Mouse (Mus musculus): ENCODE measurements around the gene Ccl24.
"Not testable (repeated sequence)": the region's sequence is repeated elsewhere in the genome, so short reads cannot be mapped to it uniquely, and the experiment has no call there.

Ccl24 gene

GRCm38 (mm10) chr5:135573006-135573405 lies at the start of gene Ccl24:
Ccl24 (minus strand) TSS chr5:135573049.
- DNase-seq (ENCODE audit: low read depth, low spot score) = no peak

- no peak for DNase-seq (ENCODE audit: low read depth, low spot score)
These were observed 48.9 kb upstream of the Ccl24 start for GRCm38 (mm10) chr5:135621725-135622124.

- DNase-seq (ENCODE audit: low read depth, low spot score) = no peak
These were observed 47.7 kb upstream of the Ccl24 start for GRCm38 (mm10) chr5:135620526-135620925.

GRCm38 (mm10) chr5:135619741-135620140 lies 46.9 kb upstream of the Ccl24 start:
- DNase-seq (ENCODE audit: low read depth, low spot score) = not testable (repeated sequence)

GRCm38 (mm10) chr5:135609794-135610193 lies 36.9 kb upstream of the Ccl24 start:
- DNase-seq (ENCODE audit: low read depth, low spot score) = no peak

GRCm38 (mm10) chr5:135607581-135607980 lies 34.7 kb upstream of the Ccl24 start:
- no peak for DNase-seq (ENCODE audit: low read depth, low spot score)

GRCm38 (mm10) chr5:135606717-135607116 lies 33.9 kb upstream of the Ccl24 start:
- DNase-seq (ENCODE audit: low read depth, low spot score) = not testable (repeated sequence)

GRCm38 (mm10) chr5:135604643-135605042 lies 31.8 kb upstream of the Ccl24 start:
- DNase-seq (ENCODE audit: low read depth, low spot score) = not testable (repeated sequence)

- no peak for DNase-seq (ENCODE audit: low read depth, low spot score)
These were observed 17.3 kb upstream of the Ccl24 start for GRCm38 (mm10) chr5:135589996-135590784.

- DNase-seq (ENCODE audit: low read depth, low spot score) = no peak
These were observed 14.9 kb upstream of the Ccl24 start for GRCm38 (mm10) chr5:135587764-135588163.

GRCm38 (mm10) chr5:135585691-135586090 lies 12.8 kb upstream of the Ccl24 start:
- no peak for DNase-seq (ENCODE audit: low read depth, low spot score)

GRCm38 (mm10) chr5:135582330-135582729 lies 9.5 kb upstream of the Ccl24 start:
- DNase-seq (ENCODE audit: low read depth, low spot score) = no peak

- no peak for DNase-seq (ENCODE audit: low read depth, low spot score)
These were observed 6.5 kb upstream of the Ccl24 start for GRCm38 (mm10) chr5:135579331-135579751.

- DNase-seq (ENCODE audit: low read depth, low spot score) = no peak
These were observed 3.2 kb upstream of the Ccl24 start for GRCm38 (mm10) chr5:135576055-135576454.

- DNase-seq (ENCODE audit: low read depth, low spot score) = no peak
These were observed 4.2 kb downstream of the Ccl24 start for GRCm38 (mm10) chr5:135568698-135569097.

- no peak for DNase-seq (ENCODE audit: low read depth, low spot score)
These were observed 5.1 kb downstream of the Ccl24 start for GRCm38 (mm10) chr5:135567556-135568265.

GRCm38 (mm10) chr5:135563469-135563868 lies 9.4 kb downstream of the Ccl24 start, which contains the start of gene Ccl26:
Ccl26 (minus strand) TSS chr5:135563569.
- no peak for DNase-seq (ENCODE audit: low read depth, low spot score)

GRCm38 (mm10) chr5:135557671-135558070 lies 15.2 kb downstream of the Ccl24 start:
- DNase-seq (ENCODE audit: low read depth, low spot score) = no peak

- no peak for DNase-seq (ENCODE audit: low read depth, low spot score)
These were observed 15.8 kb downstream of the Ccl24 start for GRCm38 (mm10) chr5:135557051-135557450.

GRCm38 (mm10) chr5:135556259-135556658 lies 16.6 kb downstream of the Ccl24 start:
- DNase-seq (ENCODE audit: low read depth, low spot score) = no peak

- no peak for DNase-seq (ENCODE audit: low read depth, low spot score)
These were observed 21.3 kb downstream of the Ccl24 start for GRCm38 (mm10) chr5:135551591-135551990.

GRCm38 (mm10) chr5:135550910-135551309 lies 21.9 kb downstream of the Ccl24 start:
- no peak for DNase-seq (ENCODE audit: low read depth, low spot score)

- DNase-seq (ENCODE audit: low read depth, low spot score) = no peak
These were observed 24.9 kb downstream of the Ccl24 start for GRCm38 (mm10) chr5:135547990-135548389.

Data from WW6 (cell line).